Mouse (Mus musculus): ENCODE measurements around the gene Wars2.

The Wars2 gene

GRCm38 (mm10) chr3:99183355-99184016 lies 42.6 kb downstream of the Wars2 start:
- CTCF ChIA-PET, result no interaction called here
- POLR2A ChIA-PET, result interaction anchor here in 1 of 4 experiments (0.5 kb wide), 1 partner anchor 866 kb away, joined by 3 read pairs; no protein-coding TSS in a partner anchor

GRCm38 (mm10) chr3:99184373-99184772 lies 43.5 kb downstream of the Wars2 start:
- CTCF ChIA-PET, result no interaction called here
- POLR2A ChIA-PET, result no interaction called here

- CTCF ChIA-PET, result no interaction called here
- POLR2A ChIA-PET, result interaction anchor here in 1 of 4 experiments (2.7 kb wide), 1 partner anchor 17 kb away, joined by 6 read pairs; no protein-coding TSS in a partner anchor
Observed at GRCm38 (mm10) chr3:99188097-99188496, 47.2 kb downstream of the Wars2 start.

GRCm38 (mm10) chr3:99193576-99193975 lies 52.7 kb downstream of the Wars2 start:
- POLR2A ChIA-PET, result interaction anchor here in 1 of 4 experiments (0.8 kb wide), 1 partner anchor 9 kb away, joined by 3 read pairs; no protein-coding TSS in a partner anchor
- CTCF ChIA-PET, result no interaction called here

- ChIA-PET POLR2A (interaction anchor here in 1 of 4 experiments (1.0 kb wide), 1 partner anchor 10 kb away, joined by 3 read pairs; no protein-coding TSS in a partner anchor), CTCF (no interaction called here)
Observed at GRCm38 (mm10) chr3:99203331-99203730, 62.5 kb downstream of the Wars2 start.

- CTCF ChIA-PET, result no interaction called here
- POLR2A ChIA-PET, result no interaction called here
Observed at GRCm38 (mm10) chr3:99208416-99208815, 67.5 kb downstream of the Wars2 start.

GRCm38 (mm10) chr3:99211105-99211698 lies 70.3 kb downstream of the Wars2 start:
- ChIA-PET CTCF (no interaction called here), POLR2A (interaction anchor here in 1 of 4 experiments (1.0 kb wide), 1 partner anchor 14 kb away, joined by 3 read pairs; no protein-coding TSS in a partner anchor)

- CTCF ChIA-PET, result no interaction called here
Observed at GRCm38 (mm10) chr3:99227807-99228206, 86.9 kb downstream of the Wars2 start.

GRCm38 (mm10) chr3:99233393-99234318 lies 92.8 kb downstream of the Wars2 start:
- ChIA-PET CTCF (interaction anchor here (0.6 to 1.5 kb wide), 18 partner anchors 8 to 1688 kb away, joined by 3 to 19 read pairs (median 4); partner anchors contain the start of gene Trim45 (in 1 of the 4)), POLR2A (interaction anchor here in 2 of 4 experiments (0.6 to 2.1 kb wide), 3 partner anchors 16 to 1301 kb away, joined by 4 to 13 read pairs (median 4); no protein-coding TSS in a partner anchor)

More at GRCm38 (mm10) chr3:99227807-99228206, 86.9 kb downstream of the Wars2 start:
- POLR2A ChIA-PET, result interaction anchor here in 1 of 4 experiments (1.0 kb wide), 1 partner anchor 14 kb away, joined by 4 read pairs; no protein-coding TSS in a partner anchor

GRCm38 (mm10) chr3:99234319-99234869 lies 93.5 kb downstream of the Wars2 start:
- ChIA-PET POLR2A (interaction anchor here in 1 of 4 experiments (1.1 to 2.2 kb wide), 4 partner anchors 10 to 21 kb away, joined by 4 to 13 read pairs (median 8); no protein-coding TSS in a partner anchor), CTCF (interaction anchor here in 3 of 4 experiments (0.5 to 2.1 kb wide), 12 partner anchors 14 to 1054 kb away, joined by 3 to 7 read pairs (median 4); no protein-coding TSS in a partner anchor)

- ChIA-PET POLR2A (interaction anchor here in 2 of 4 experiments (0.7 to 2.2 kb wide), 8 partner anchors 9 to 284 kb away, joined by 3 to 13 read pairs (median 4); no protein-coding TSS in a partner anchor), CTCF (interaction anchor here in 3 of 4 experiments (0.6 to 2.1 kb wide), 10 partner anchors 19 to 1404 kb away, joined by 3 to 7 read pairs (median 4); no protein-coding TSS in a partner anchor)
Observed at GRCm38 (mm10) chr3:99235116-99235803, 94.4 kb downstream of the Wars2 start.

GRCm38 (mm10) chr3:99235804-99236755 lies 95.2 kb downstream of the Wars2 start:
- ChIA-PET POLR2A (interaction anchor here in 2 of 4 experiments (0.7 to 2.2 kb wide), 9 partner anchors 8 to 283 kb away, joined by 3 to 13 read pairs (median 4); no protein-coding TSS in a partner anchor), CTCF (interaction anchor here in 2 of 4 experiments (0.6 to 2.1 kb wide), 4 partner anchors 18 to 462 kb away, joined by 3 to 7 read pairs (median 4); no protein-coding TSS in a partner anchor)

GRCm38 (mm10) chr3:99238691-99239090 lies 97.8 kb downstream of the Wars2 start:
- CTCF ChIA-PET, result interaction anchor here in 2 of 4 experiments (0.7 to 1.4 kb wide), 2 partner anchors 10 to 605 kb away, joined by 3 to 5 read pairs; no protein-coding TSS in a partner anchor
- POLR2A ChIA-PET, result interaction anchor here in 3 of 4 experiments (0.7 to 7.0 kb wide), 4 partner anchors 12 to 675 kb away, joined by 3 to 44 read pairs (median 4); no protein-coding TSS in a partner anchor

- POLR2A ChIA-PET, result interaction anchor here in 2 of 4 experiments (0.6 to 7.0 kb wide), 5 partner anchors 11 to 1573 kb away, joined by 3 to 44 read pairs (median 4); no protein-coding TSS in a partner anchor
Observed at GRCm38 (mm10) chr3:99239301-99240045, 98.6 kb downstream of the Wars2 start.

GRCm38 (mm10) chr3:99240213-99240720 lies 99.4 kb downstream of the Wars2 start, which contains the start of gene Tbx15:
Gene Tbx15, plus strand, starts transcription at chr3:99240381.
- ChIA-PET CTCF (interaction anchor here in 2 of 4 experiments (1.2 to 1.4 kb wide), 2 partner anchors 13 kb away, joined by 3 to 5 read pairs; no protein-coding TSS in a partner anchor), POLR2A (interaction anchor here in 3 of 4 experiments (0.6 to 7.0 kb wide), 6 partner anchors 13 to 363 kb away, joined by 3 to 44 read pairs (median 4); no protein-coding TSS in a partner anchor)

More at GRCm38 (mm10) chr3:99239301-99240045, 98.6 kb downstream of the Wars2 start:
- CTCF ChIA-PET, result interaction anchor here in 2 of 4 experiments (0.7 to 1.4 kb wide), 2 partner anchors 10 to 604 kb away, joined by 3 to 5 read pairs; no protein-coding TSS in a partner anchor
